Mouse (Mus musculus): ENCODE results near the gene Fgfr3. TPM values are rescaled to one million over a fixed set of nuclear protein-coding genes. Genes with fewer than 3 reads are reported as not detected.

Fgfr3 gene
- total RNA-seq, 2 experiments from 2014 or later: 1.9 to 2.7 TPM

DNA sequence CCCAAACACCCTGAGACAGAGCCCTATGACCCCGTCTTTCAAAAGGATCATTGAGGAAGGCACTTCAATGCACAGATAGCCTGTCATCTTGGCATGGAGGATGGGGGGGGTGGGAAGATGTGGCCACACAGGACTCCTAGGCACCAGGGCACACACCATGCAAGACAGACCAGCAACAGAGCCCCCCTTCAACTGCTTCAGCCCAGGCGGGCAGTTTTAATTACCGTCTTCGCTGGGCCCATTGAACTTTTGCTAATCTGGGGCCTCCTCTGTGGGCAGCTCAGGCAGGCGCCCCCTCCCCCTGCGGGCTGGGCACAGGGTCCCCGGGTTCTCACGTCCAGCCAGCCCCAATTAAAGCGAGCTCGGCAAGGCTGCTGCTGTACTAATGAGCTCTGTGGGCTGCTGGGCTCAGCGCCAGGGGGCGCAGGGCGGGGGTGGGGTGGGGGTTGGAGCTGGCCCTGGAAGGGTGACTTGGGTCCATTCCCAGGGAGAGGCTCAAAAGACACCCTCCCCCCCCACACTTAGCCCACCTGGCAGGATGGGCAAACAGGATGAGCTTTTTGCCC, 23.4 kb upstream of the Fgfr3 start:
- DNase-seq: no peak

DNA sequence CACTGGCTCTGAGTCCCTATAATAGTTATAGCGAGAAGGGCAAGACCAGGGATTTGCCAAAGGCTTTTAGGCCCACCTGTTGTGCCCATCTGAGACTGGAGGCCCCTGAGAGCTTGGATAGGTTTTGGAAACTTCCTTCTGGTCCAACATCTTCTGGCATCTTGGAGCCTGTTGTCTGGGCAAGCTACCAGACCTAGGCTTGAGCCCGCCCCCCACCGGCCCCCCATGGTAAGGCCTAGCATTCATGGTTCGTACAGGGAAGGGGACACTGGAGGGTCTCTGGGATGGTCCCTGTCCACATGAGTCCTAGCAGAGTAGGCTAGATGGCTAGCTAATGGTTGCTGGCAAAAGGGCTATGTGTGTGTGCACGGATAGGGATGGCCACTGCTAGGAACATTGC, 22.8 kb upstream of the Fgfr3 start:
- no peak for DNase-seq

- no peak for DNase-seq
Observed at GRCm38 (mm10) chr5:33700010-33700409, 21.5 kb upstream of the Fgfr3 start.

DNA sequence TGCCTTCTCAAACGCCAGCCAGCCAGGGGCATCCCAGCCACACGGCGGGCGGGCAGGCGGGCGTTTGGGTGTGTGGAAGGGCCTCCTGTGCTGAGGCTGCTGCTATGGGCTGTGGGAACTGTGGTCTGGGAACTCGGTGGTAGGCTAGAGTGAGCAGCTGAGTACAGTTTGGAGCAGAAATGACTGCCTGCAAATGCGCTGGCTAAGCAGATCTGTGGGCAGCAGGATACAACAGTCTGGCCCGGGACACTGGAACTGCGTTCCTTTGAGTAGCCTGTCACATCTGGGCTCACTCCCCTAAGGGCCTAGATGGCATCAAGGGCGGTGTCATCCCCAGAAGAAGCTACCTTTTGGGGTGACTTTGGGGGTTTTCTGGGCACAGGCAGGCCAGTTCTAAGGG, 19.6 kb upstream of the Fgfr3 start:
- DNase-seq: no peak

DNA sequence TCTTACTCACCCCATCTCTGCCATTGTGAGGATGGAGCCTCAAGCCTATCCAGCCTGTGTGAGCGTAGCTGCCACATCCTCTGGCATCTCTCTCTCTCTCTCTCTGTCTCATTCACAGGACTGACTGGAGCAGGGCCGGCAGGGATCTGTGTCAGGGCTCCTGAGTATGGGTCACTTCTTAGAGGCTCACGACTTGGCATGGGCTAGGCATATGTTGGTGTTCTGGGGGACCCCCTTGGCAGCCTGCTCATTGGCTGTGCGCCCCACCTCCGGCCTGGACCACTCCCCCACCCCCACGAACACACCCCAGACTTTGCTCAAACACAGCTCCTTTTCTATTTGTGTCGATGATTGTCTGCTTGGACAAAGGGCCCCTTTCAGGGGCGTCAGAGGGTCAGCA, 17.5 kb upstream of the Fgfr3 start:
- no peak for DNase-seq

DNA sequence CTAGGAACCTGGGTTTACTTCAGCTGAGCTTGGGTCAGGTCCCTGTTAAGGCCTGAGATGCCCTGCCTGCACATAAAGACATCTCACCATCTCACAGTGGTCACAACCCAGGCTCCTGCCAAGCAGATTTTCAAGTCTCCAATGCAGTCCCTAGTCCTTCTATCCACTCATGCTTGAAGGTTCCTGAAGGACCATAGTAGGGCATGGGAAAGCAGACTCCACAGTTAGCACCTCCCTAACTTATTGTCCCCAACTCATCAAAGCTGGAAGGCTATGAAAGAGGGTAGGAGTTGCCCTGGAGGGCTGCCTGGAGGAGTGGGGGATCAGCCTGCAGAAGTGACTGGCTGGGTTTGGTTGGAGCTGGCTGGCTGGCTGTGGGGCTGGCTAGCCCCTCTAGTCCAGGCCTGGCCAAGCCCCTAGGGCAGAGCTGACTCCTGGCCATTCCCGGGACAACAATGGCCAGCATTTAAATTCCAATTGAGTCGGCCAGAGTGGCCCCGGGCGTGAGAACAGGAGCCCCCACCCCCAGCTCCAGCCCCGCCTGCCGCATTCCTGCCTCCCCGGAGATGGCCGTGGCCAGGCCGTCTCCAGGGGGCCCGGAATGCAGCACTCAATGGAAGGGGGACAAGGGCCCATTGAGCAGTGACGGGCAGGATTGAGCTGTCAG, 16.4 kb upstream of the Fgfr3 start:
- DNase-seq: no peak

DNA sequence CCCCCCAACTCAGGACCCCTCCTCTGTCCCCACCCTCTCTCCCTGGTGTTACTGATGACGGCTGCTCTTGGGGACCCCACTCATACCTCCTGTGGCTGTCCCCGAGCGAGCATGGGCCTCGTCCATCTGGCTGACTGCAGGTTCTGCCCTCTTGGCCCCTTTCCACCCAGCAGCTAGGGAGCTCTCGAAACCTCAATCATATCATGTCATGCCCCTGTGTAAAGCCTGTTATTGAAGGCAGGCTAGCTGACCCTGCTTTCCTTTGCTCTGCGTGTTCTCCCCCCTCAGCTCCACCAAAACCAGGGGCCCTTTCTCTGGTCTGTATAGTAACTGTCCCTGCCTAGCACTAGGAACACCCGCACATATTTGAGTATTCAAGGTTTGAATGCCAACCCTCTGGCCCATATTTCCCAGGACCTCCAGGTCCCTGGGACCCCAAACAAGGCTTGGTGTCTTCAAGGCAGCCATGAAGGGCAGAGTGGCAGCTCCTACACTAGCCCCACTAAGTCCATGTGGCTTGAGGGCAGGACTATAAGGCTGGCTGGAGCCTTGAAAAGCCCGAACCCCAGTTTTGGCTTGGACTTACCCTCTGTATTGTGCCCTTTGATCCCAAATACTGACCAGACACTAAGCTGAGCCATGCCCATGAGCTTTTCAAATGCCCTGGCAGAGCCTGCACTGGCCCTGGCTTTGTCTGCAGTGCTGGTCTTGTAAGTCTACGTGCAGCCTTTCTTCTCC, 15.7 kb upstream of the Fgfr3 start:
- no peak for DNase-seq

- DNase-seq: no peak
Observed at GRCm38 (mm10) chr5:33706350-33706629, 15.2 kb upstream of the Fgfr3 start.

DNA sequence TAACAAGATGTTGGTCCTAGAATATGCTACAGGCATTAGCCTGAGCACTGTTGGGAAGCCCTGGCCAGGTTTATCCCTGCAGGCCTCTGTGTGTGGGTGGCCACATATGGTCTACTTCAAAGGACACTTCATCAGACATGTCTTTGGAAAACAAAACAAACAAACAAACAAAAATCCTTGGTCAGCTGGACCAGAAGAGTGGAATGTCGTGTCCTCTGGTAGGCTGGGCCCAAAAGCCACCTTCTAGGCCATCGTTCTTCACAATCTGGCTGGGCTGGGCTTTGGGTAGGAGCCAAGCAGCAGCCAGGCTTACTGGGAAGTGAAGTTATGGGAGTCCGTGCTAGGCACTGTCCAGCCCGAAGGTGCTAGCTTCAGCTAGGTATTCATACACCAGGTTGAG, 14.3 kb upstream of the Fgfr3 start:
- no peak for DNase-seq

DNA sequence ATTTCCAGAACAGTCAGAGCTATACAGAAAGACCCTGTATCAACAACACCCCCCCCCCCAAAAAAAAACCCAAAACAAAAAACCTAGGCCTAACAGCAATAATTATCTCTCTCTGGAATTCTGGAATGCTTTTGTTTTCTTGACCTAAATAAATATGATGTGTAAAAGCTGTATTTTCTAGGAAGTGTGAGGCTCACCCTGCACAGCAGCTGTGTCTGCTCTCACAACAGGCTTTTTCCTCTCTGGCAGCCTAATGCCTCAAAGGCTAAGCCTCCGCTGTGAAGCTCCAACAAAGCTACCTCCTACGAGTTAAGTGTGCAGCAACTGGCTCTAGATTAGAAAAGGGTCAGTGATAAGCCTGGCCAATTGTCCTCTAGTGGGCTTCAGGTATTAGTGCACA, 12.4 kb upstream of the Fgfr3 start:
- DNase-seq: no peak

GRCm38 (mm10) chr5:33712550-33712949, 8.9 kb upstream of the Fgfr3 start:
- DNase-seq: no peak

GRCm38 (mm10) chr5:33715182-33715581, 6.3 kb upstream of the Fgfr3 start:
- no peak for DNase-seq

DNA sequence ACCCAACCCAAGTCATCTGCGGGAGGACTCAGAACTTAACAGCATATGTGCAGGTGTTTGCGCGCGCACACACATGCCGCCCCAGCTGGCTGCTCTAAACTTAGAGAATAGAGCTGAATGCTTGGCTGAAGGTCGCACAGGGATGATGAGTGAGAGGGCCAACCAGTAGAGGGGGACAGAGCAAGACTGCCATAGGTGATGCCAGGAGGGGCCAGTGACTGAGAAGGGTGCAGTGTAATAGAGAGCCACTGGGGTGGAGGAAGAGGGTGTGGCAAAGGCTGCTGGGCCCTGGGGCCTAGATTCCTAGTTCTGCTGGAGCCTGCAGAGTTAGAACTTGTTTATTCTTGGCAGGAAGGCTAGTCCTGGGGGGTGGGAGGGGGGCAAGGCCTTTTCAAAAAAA, 5.0 kb upstream of the Fgfr3 start:
- no peak for DNase-seq

GRCm38 (mm10) chr5:33718460-33718859, 3.0 kb upstream of the Fgfr3 start:
- no peak for DNase-seq

DNA sequence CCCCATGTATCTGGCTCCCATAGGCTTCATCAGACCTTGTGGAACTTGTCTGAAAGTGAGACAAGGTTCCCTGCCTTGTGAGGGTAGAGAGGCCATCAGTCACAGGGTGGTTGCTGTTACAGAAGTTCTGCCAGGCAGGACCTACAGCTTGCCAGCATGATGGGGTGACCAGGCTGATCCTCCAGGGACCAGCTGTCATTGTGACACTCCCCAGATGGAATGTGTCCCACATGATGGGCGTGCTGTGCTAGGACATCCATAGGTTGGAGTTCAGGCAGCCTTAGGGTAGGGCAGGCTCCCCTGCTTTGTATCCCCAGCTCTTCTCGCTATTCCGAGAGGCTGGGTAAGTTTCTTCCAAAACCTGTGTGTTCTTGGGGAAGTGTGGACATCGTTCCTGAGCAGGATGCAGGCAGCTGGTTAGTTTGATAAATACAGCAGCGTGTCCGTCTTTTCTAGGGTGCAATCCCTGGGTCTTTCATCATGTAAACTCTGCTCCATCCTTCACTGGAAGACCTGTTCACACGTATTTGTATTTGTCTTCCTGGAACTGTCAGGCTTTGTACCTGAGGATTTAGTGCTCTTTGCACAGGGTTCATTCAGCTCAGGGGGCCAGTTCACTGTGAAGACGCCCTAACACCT, 503 bp upstream of the Fgfr3 start:
- DNase-seq: no peak

- DNase-seq: no peak
Observed at GRCm38 (mm10) chr5:33722266-33723018, 968 bp downstream of the Fgfr3 start.

DNA sequence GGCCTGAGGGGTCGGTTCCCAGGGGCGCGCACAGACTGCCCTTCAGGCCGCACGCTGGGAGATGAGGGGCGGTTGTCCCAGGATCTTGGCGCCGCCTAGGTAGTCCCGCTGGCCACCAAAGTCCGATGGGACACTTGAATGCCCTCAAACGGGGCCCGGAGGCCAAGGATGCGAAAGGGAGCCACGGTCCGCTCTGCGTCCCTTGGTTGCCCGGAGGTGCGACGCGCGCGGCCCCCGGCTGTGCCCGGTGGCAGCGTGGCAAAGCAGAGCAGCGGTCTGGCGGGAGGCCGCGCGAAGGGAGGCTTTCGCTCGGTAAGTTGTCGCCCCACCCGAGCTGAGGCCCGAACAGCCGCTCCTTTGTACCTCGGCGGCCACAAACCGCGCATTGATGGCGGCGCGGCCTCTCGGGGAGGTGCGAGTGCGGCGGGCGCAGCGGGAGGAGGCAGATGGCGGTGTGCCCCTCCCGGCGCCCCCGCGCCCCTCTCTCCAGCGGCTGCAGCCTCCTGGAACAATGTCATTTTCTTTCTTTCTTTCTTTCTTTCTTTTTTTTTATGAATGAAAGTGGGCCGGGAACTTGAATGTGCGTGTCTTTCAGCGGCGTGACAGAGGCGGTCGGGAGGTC, 1.7 kb downstream of the Fgfr3 start:
- no peak for DNase-seq

GRCm38 (mm10) chr5:33723641-33724465, 2.4 kb downstream of the Fgfr3 start:
- no peak for DNase-seq

DNA sequence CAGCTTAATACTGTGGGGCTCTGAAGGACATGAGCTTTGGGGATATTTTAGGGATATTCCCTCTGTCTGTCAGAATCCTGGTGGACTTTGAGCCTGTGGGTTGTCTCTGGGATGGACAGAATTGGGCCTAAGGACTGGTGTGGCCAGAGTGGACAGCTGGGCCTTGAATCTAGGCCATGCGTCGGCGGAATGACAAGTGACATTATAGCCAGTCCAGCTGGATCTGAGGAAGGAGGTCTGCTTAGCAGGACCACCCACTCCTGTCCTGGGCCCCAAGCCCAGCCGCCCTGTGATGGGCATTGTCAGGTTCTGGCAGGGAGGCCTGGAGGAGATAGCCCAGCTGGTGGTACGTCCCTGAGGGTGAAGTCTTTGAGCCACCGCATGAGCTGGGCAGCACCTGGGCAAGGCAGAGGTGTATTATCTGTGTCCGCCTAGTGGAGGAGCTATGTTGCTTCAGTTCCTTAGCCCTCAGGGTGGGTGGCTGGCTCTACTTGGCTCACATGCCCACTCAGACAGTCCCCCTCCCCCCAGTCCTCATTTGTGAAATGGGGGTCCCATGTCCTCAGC, 4.7 kb downstream of the Fgfr3 start:
- DNase-seq: no peak

DNA sequence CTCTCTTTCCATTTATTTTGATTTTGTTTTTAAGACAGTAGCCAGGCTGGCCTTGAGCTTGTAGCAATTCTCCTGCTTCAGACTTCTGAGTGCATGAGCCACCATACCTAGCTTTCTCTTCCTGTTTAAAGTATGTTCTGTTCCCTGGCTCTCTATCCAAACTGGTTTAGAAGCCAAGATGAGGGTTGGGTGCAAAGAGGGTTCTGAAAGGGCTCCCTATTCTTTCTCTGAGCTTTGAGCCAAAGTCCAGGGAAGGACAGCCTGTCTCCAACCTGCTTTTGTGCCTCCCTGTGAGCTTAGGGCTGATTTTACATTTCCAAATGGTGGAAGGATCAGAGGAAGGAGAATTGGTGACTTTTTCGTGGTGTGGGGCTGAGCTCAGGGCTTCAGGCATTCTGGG, 5.4 kb downstream of the Fgfr3 start:
- no peak for DNase-seq

- no peak for DNase-seq
Observed at GRCm38 (mm10) chr5:33728841-33729240, 7.4 kb downstream of the Fgfr3 start.

Measured in gastrocnemius, postnatal 10 days (tissue).